Mouse (Mus musculus): ENCODE measurements around the gene Foxn3. TPM values are rescaled to one million over a fixed set of nuclear protein-coding genes. Genes with fewer than 3 reads are reported as not detected.

The Foxn3 gene
- total RNA-seq, 2 experiments from 2014 or later: 47.3 to 50.9 TPM

DNA sequence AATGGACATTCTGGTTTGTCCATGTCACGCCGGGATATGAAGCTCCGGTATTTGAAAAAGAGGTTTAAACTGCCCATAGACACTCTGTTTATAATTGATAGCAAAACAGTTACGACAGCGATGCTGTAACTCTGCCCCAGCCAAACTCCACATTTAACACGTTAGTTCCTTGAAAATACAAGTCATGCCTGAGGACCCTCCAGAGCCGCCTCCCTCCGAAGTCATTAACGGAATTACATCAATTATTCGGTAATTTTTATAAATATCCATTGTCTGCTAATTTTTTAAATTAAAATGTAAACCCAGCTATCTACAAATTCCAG is 554 bp downstream of the Foxn3 start:
- no peak for DNase-seq (ENCODE audit: low spot score in 2 of 2)

DNA sequence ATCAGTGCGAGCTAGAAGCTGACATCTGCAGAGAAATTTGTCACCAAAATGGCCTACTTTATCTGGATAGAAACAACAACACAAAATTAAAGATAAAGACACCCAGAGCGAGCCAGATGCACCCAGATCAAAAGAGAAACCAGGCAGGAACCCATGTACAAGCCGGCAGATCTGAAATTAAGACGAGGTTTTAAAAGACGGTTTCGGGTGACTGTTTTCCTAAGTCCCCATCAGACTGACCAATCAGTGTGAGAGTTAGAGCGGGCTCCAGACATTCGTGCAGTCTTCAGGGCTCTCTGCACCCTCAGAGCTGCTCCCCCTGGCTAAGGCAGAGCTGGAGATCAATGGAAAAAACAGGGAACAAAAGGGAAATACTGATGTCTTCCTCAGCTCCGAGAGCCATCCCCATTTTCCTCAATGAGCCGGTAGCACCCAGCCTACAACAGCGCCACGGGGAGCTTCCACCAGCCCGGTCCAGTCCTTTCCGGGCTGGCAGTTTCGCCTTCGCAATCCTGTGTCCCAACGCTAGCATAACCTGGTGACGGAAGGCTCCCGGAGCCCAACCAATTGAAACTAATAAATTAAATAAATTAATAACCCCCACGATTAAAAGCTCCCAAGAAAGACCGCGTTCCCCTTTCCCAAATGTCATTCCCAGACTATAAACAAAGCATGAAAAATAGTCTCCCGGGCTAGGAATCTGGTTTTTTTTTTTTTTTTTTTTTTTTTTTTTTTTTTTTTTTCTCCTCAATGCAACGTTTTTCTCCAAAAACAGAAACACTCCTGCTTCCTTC is 1.1 kb downstream of the Foxn3 start:
- DNase-seq (ENCODE audit: low spot score in 2 of 2): peak; percentile 41 to 52

DNA sequence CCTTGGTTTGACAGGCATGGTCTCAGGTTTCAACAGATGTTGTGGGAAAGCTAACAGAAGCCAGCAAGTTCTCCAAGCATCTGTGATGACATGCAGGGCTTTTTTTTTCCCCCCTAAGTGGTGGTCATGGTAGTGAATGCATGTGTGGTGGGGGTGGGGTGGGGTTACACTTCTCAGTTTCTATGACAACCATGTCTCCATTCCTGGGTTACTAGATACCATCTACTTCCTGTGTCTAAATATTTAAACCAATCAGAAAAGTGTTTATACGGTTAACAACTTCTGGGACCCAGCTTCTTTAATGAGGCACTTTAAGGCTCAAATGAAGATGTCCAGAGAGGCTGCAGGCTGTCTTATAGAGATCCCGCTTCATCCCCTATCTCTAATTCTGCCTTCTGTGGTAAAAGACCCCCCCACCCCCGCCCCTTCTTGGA is 2.0 kb downstream of the Foxn3 start:
- no peak for DNase-seq (ENCODE audit: low spot score in 2 of 2)

DNA sequence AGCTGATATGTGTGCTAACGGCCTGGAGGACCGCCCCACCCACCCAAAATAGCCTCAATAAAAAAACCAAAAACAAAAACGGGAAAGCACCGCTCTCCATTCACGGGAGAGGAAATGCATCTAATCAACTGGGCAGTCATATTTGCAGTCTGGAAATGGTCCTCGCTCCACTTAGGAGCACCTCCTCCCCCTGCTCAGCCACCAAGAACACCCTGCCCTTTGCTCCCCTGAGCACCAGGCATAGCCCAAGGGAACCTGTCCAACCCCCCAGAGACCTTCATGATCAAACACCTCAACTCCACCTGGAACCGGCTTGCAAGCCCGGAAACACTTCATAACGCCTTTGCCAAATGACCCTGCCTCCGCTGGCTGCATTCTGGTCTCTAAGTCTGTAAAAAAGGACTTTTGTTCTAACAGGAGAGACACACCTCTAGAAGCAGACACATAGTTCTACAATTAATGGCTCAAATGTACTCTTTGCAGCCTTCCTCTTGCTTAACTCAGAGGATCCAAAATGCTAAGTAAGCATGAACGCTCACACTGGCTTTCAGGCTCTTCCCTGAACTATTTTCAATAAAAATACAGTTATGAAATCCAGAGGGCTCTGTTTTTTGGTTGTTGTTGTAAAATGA is 2.6 kb downstream of the Foxn3 start:
- DNase-seq (ENCODE audit: low spot score in 2 of 2): no peak

DNA sequence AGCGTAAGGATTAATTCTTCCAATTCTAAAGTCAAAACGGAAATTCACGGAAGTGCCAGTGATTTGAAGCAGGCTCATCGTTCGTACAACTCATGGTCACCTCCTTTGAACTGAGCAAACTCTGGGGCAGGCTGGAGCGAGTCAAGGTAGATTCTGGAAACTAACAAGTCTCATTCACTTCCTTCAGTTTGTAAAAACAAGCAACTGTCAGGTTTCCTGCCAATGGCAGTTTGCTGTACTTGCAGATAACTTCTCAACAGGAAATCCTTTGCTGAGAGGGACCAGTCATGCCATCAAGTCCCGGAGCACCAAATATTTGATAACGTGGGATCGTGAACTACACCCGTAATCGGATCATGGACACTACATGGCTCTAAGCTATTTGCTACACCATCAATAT is 3.9 kb downstream of the Foxn3 start:
- no peak for DNase-seq (ENCODE audit: low spot score in 2 of 2)

DNA sequence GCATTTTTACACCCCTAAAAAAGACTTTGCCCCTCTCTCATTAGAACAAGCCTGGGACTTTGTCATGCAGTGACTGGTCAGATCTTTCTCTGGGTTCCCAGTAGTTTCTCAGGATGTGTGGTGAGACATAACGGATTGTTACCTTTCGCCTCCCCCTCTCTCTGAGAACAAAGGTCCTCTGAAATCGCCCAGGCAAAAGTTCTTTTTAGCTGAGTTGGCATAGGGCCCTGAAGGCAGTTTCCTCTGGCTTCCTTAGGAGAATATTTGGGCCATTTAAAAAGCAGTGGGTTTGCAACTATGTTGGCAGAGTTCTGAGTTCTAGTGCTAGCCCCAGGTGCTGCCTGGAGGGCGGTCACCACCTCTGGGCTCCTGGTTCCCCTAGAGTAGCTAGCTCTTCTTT is 4.9 kb downstream of the Foxn3 start:
- no peak for DNase-seq (ENCODE audit: low spot score in 2 of 2)

DNA sequence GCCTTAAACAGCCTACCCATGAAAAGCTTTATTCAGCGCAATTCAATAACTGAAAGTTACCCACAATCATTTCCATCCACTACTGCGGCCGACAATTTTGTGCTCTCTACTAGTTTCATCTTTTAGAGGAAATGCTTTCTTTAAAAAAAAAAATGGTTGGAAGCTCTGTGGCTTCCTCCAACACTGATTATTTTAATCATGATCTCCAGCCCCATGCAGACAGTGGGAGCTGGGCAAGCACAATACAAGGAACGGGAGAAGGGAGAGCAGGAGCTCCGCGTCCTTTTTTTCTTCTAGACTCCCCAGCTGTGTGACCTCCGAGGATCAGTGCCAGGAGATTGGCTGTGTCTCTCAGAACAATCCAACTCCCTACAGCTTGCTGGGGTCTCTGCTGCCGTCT is 5.9 kb downstream of the Foxn3 start:
- no peak for DNase-seq (ENCODE audit: low spot score in 2 of 2)

DNA sequence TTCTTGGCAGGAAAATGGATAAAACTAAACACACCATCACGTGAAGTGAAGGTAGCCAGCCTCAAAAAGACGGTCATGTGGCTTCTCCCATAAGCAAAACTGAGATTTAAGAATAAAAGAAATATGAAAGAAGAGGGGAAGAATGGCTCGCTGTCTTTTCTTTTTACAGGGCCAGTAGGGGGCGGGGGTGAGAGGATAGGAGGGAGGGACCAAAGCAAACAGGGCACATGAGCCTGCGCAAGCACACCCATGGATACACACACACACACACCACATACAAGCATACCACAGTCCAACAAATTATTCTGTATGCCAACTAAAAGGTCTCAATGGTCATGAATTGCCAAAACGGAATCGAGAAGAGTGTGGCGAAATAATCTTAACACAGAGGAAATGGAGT is 12.8 kb downstream of the Foxn3 start:
- no peak for DNase-seq (ENCODE audit: low spot score in 2 of 2)

DNA sequence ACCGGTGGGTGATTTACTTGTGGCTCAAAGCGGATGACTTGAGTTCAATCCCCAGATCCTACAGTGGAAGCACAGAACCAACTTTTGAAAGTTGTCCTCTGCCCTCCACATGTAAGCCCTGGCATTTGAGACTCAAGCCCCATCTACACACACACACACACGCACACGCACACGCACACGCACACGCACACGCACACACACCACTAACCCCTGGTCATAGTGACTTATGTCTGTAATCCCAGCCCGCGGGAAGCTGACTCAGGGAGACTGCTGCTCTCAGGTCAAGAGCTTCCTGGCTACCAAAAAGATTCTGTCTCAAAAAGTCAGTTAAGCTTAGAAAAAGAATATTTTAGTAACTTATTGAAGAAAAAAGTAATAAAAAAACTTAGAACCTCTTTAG is 13.6 kb downstream of the Foxn3 start:
- DNase-seq (ENCODE audit: low spot score in 2 of 2): no peak

DNA sequence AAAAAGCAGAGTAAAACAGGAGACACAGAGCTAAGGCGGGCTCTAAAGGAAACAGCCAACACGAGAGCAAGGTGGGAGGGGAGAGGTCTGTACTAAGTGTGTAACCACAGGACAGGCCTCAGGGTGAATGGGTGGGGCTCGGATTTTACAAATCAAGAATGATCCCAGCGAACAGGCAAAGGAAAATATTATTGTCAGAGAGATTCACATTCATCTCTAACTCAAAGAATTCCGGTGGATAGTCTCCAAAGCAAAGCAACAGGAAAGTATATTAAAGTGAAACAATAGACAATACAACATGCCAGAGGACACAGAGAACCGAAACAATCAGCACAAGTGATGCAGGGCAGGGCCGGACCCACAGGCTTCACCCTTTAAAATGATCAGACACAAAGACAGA is 15.0 kb downstream of the Foxn3 start:
- no peak for DNase-seq (ENCODE audit: low spot score in 2 of 2)

DNA sequence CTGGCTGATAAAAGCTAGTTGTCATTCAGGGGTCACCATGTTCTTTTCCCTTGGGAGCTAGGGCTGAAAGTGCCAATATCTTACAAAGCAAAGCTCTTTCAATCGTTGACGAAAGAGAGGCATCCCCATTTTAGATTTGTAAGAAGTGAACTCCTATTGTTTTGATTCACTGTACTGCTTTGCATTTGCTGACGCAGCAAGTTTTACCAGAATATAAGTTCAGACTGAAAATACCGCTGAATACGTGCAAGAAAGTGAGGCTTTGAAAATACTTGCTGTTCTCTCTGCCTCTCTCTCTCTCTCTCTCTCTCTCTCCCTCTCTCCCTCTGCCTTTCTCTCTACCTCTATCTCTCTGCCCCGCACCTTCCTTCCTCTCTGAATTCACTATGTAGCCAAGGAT is 16.1 kb downstream of the Foxn3 start:
- DNase-seq (ENCODE audit: low spot score in 2 of 2): no peak

DNA sequence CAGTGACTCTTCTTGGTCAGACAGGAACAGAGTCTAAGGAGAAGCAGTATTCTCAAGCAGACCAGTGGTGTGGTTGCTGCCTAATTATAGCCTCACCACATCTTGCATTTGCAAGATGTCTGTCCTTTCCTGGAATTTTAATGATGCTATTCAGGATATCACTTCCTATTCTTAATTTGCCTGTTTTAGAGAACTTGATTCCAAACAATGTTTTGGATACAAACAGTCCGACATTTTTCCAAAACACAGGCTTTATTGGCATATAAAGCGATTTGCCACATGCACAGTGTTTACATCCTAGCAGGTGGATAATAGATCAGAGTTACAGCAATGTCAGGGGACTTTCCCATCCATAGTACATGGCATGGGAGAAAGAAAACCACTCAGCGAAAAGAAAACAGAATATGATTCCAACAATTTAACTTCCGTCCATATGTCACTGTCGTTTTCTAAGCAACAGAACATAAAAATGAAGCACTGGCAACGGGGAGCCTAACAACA is 18.1 kb downstream of the Foxn3 start:
- no peak for DNase-seq (ENCODE audit: low spot score in 2 of 2)

DNA sequence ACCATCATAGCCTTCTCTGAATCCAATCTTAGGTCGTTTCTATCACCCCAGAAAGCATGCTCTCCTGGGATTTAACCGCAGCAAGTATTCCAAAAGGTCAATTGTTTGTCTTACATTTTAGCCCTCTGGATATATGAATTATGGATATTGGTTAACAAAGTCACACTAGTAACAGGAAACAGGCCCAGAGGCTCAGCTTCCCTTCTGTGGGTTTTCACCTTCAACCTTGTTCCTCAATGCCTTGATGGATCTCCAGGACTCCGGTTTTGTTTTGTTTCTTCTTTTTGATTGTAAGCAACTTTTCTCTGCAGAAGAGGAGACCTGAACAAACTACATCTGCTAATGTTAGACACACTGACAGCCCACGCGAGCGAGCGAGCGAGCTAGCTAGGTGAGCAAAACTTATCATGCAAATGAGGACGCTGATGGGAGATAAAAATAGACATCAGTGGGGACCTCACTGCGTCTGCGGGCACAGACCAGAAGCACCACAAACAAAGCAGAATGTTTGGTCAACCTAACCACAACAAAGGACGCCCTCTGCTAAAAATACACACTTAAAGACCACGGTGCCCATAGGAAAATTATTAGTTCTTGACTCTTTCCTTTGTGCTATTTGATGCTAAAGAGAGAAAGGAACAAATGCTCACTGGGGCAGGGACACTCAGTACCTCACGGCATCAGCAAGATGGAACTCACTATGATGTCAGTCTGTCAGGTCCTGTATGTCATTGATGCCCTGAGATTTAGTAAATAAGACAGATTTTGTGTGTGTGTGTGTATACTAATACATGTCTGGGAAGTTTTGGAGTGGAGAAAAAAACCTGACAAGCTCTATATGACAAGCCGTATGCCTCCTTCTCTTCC is 18.9 kb downstream of the Foxn3 start:
- no peak for DNase-seq (ENCODE audit: low spot score in 2 of 2)

DNA sequence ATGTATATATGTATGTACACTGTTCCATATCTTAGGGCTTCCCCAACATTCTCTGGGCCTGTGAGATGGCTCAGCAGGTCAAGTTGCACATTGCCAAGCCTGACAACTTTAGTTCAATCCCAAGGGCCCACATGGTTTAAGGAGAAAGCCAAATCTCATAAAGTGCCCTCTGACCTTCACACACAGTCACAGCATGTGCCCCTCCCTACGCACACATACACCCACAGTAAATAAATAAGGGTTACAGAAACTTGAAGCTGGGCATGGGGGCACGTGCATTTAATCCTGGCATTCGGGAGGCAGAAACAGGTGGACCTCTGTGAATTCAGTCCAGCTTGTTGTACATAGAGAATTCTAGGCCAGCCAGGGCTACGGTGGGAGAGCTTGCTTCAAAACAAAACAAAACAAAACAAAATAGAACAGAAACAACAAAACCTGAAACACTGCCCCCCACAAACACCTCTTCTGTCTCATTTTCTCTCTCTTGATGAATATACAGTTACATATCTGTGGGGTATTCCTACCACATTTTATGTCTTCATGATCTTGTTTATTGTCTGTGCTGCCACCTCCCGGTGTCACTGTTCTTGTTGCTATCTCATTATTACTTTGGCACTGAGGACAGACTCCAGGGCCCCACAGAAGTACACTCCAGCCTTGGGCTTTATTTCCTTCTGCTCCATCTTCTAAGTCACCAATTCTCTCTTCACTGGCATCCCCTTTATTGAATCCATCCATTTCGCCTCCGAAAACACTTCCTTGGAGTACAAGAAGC is 19.8 kb downstream of the Foxn3 start:
- no peak for DNase-seq (ENCODE audit: low spot score in 2 of 2)

DNA sequence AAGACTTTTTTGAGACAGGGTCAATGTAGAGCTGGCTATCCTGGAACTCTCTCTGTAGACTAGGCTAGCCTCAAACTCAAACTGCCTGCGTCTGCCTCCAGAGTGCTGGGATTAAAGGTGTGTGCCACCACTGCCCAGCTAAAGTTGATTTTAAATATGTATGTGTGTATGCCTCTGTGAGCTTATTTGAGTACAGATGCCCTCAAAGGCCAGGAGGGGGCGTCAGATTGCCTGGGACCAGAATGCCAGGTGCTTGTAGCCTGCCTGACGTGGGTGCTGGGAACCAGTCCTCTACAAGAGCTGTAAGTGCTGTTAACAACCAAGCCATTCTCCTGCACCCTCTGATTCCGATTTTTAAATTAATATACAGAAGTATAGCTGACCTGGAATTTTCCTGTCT is 23.2 kb downstream of the Foxn3 start:
- no peak for DNase-seq (ENCODE audit: low spot score in 2 of 2)

DNA sequence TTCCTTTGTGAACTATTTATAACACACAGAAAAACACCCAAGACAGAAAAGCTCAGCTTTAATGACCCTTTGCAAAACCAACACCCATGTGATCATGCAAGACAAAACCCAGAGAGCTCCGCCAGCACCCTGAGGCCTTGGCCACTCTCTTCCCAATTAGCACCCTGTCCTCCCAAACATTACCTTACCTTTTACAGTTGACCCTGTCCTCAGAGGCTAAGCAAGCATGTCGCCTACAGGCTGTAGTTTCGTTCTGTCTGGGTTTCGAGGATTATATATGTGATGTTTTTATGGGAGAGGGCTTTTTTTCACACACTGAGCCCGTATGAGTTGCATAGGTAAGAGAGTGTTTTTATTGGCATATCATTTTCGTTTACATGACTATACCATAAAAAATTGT is 26.1 kb downstream of the Foxn3 start:
- no peak for DNase-seq (ENCODE audit: low spot score in 2 of 2)

DNA sequence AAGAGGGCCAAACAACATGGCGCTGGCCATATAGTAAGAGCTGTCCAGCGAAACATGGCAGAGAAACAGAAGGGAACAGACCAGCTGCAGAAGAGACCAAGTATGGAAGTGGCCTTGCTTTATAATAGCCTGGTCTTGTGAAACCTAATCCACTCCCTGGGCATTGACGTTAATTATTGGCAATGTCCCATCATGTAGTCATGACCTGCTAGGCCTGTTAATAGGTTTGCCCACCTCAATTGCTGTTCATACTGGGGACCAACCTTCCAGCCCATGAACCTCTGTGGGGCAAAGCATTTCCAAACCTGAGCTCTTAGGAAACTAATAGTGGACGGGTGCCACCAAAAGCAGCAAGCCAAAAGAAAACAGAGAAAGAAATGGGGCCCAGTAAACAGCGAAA is 27.0 kb downstream of the Foxn3 start:
- no peak for DNase-seq (ENCODE audit: low spot score in 2 of 2)

DNA sequence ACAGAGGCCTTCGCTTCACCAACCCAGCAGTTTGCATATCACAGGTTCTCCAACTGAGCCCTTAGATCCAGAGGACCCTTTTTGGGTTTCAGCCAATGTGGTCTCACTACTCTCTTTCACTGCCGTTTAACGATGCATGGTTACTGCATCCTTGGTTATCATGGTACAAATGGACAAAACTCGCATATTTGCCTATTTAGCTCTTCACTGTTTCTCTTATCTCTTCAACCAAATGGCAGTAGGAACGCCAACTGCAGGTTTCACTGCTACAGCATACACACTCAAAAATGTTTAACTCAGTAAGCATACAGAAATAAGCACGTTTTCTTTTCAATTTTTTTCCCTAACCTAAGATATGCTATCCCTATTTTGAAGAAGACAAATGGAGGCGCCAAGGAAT is 31.0 kb downstream of the Foxn3 start:
- no peak for DNase-seq (ENCODE audit: low spot score in 2 of 2)

DNA sequence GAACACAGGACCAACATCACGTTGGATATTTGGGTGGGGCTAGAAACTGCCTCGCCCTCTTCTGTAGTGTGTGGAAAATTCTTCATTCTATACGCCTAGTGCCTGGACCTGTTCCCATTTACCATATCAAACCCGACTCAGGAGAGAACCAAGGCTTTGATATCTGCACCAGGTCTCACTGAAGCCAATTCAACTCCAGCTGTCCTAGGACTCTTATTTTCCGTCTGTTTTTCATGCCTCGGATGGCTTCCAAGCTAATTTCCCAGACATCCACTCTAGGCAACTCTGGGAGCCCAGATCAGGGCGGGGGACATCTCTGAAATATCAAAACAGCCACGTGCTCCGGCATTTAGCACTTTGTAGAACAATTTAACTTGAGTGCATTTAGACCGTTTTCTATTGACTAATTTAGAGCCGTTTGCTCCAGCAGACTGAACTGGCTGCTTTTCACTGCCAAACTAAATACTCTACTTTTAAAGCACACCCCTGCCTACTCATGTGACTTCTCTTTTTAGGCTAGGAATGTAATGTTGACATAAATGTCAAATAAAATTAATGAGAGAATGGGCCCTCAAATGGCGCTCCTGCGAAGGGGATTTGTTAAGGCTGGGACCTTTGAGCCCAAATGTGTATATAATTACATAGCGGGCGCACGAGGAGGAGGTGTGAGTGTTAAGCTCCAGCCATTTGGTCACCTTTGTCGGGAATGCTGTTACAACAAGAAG is 33.5 kb downstream of the Foxn3 start:
- no peak for DNase-seq (ENCODE audit: low spot score in 2 of 2)

DNA sequence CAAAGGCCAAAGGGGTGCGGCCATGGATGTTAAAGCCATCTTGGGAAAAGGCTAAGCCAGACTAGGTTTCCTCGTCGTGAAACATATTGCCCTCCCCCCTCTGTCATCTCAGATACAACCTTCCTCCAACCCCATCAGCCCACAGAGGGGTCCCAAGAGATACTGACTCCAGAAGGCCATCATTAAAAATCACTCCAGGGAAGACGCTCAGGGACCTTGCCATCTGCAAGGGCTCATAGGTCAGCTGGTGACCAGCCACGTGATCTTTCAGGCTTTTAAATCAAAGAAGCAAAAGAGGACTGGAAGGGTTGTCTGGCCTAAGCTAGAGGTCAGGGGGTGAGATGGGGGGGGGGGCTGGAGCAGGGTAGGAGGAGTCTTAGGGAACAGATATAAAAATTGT is 34.4 kb downstream of the Foxn3 start:
- DNase-seq (ENCODE audit: low spot score in 2 of 2): no peak

DNA sequence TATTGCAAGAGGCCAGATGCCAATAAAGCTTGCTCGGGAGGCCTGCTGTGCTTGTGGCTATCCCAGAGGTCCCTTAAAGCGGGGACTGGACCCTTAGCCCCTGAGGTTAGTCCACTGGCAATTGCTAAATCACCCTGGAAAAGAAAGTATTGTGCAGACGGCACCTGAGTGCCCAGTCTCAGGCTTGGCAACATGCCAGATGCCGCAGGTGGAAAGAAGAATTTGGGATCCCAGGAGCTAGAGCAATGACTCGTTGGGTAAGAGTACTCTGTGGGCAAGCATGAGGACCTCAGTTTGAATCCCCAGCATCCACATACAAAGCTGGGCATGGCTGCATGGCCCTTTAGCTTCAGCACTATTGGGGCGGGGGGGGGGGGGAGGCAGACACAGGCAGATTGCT is 35.9 kb downstream of the Foxn3 start:
- no peak for DNase-seq (ENCODE audit: low spot score in 2 of 2)
